In genomic region chr9:58158541-58159311, GRCm38 (mm10) we compare ENCODE assay signal across 7 mouse cellular contexts. TPM values are rescaled to one million over a fixed set of nuclear protein-coding genes. Genes with fewer than 3 reads are reported as not detected.
DNase-seq lines count a peak whose midpoint lies in the region; ATAC-seq and TF ChIP-seq lines count a peak whose summit lies in the region.

No protein-coding gene starts in this region.

- H3K9ac ChIP-seq in kidney, postnatal 0 days (ENCODE audit: low read depth, low read length), result no peak overlapping the region
- H3K9ac ChIP-seq in midbrain, embryonic 14.5 days (replicated peaks; ENCODE audit: low read length), result no peak overlapping the region

- H3K4me2 ChIP-seq in kidney, postnatal 0 days (ENCODE audit: low read length), result peak overlapping the region; percentile 50
- no peak overlapping the region for H3K4me2 ChIP-seq in midbrain, embryonic 14.5 days (ENCODE audit: low read length)

- H3K27ac ChIP-seq in kidney, postnatal 0 days, result peak overlapping the region; percentile 87
- H3K27ac ChIP-seq in midbrain, embryonic 14.5 days (replicated peaks; ENCODE audit: low read depth, low read length), result 0 out of 2 replicates have a peak overlapping the region, but pooled peaks have one; percentile 13

- H3K4me3 ChIP-seq in kidney, postnatal 0 days (replicated peaks; ENCODE audit: low read depth, low read length), result peak overlapping the region; percentile 25; the same call in 1 of the 2 replicates
- no peak overlapping the region for H3K4me3 ChIP-seq in midbrain, embryonic 14.5 days (replicated peaks; ENCODE audit: low read depth, low read length)

- no peaks in the 10 kb centered on the region for H3K27me3 ChIP-seq in kidney, postnatal 0 days (ENCODE audit: insufficient read depth, low read length)
- no peaks in the 10 kb centered on the region for H3K27me3 ChIP-seq in midbrain, embryonic 14.5 days (ENCODE audit: control insufficient read depth, insufficient read depth, low read length)

- peak; percentile 79; the same call in 1 of the 2 replicates for ATAC-seq in kidney, postnatal 0 days (replicated peaks; ENCODE audit: low FRiP score, low read depth)
- ATAC-seq in midbrain, embryonic 14.5 days (ENCODE audit: low FRiP score, low TSS enrichment), result no peak

- no peak for TF ChIP-seq CTCF in kidney, postnatal 0 days (IDR thresholded peaks at IDR 0.05; ENCODE audit: low read depth)

- 0 out of 2 replicates have a peak, but pooled peaks cover 4% of the 10 kb centered on the region for H3K4me1 ChIP-seq in kidney, postnatal 0 days (replicated peaks; ENCODE audit: insufficient read depth, low read length)
- H3K4me1 ChIP-seq in midbrain, embryonic 14.5 days (ENCODE audit: control insufficient read depth, insufficient read depth, low read length), result no peaks in the 10 kb centered on the region

- WGBS in kidney, postnatal 0 days, result 17% methylated on average over 7 of the region's 7 CpGs
- WGBS in midbrain, embryonic 14.5 days, result 47% methylated on average over 7 of the region's 7 CpGs

- H3K36me3 ChIP-seq in kidney, postnatal 0 days (ENCODE audit: insufficient read depth, low read length), result no peaks in the 10 kb centered on the region
- H3K36me3 ChIP-seq in midbrain, embryonic 14.5 days (ENCODE audit: control insufficient read depth, insufficient read depth, low read length), result no peaks in the 10 kb centered on the region

- DNase-seq in Muller cell, postnatal 12 days (ENCODE audit: inconsistent ontology term), result peak; percentile 56
- DNase-seq in embryo, embryonic 10 days (ENCODE audit: low spot score), result peak; percentile 60
- peak; percentile 57 for DNase-seq in heart, adult 8-10 months (ENCODE audit: low spot score)
- DNase-seq in kidney, postnatal 0 days (ENCODE audit: low spot score), result peak; percentile 91
- DNase-seq in midbrain, embryonic 14.5 days, result no peak
- no peak for DNase-seq in right cerebral cortex, postnatal 10 days (ENCODE audit: low spot score in 2 of 2)
- no peak for DNase-seq in retina, postnatal 1 day

- H3K9me3 ChIP-seq in kidney, postnatal 0 days (replicated peaks; ENCODE audit: low read length), result no peaks in the 10 kb centered on the region
- H3K9me3 ChIP-seq in midbrain, embryonic 14.5 days (ENCODE audit: control insufficient read depth, low read length), result no peaks in the 10 kb centered on the region

RNA-seq across cellular contexts. Expression of gene Ccdc33, which starts 40.1 kb away (rescaled TPM):
- total RNA-seq in heart, adult 8-10 months (2022), result under 1 TPM in 3 of 4 experiments, not detected in 1; 0.26 to 0.44 (median 0.30) TPM
- 0.09 and 0.13 TPM in 2 replicates for polyA plus RNA-seq in kidney, postnatal 0 days (2015; fragmentation: Nextera tagmentation; extraction: Ambion mirVana)
- 0.09 and 0.54 TPM in 2 replicates for polyA plus RNA-seq in midbrain, embryonic 14.5 days (2014; fragmentation: Nextera tagmentation; extraction: Ambion mirVana)

RNA-seq across cellular contexts. Expression of gene Islr, which starts 45.4 kb away (rescaled TPM):
- 10 to 100 TPM; 18.0 to 21.1 (median 19.4) TPM for total RNA-seq in heart, adult 8-10 months (2022)
- 54.0 and 60.4 TPM in 2 replicates for polyA plus RNA-seq in kidney, postnatal 0 days (2015; fragmentation: Nextera tagmentation; extraction: Ambion mirVana)
- 2.4 and 16.6 TPM in 2 replicates for polyA plus RNA-seq in midbrain, embryonic 14.5 days (2014; fragmentation: Nextera tagmentation; extraction: Ambion mirVana)

RNA-seq across cellular contexts. Expression of gene Islr2, which starts 45.4 kb away (rescaled TPM):
- 1 to 10 TPM in 1 of 4 experiments, under 1 TPM in 3; 0.53 to 2.5 (median 0.73) TPM for total RNA-seq in heart, adult 8-10 months (2022)
- 0.04 and 0.13 TPM in 2 replicates for polyA plus RNA-seq in kidney, postnatal 0 days (2015; fragmentation: Nextera tagmentation; extraction: Ambion mirVana)
- 51.6 and 96.9 TPM in 2 replicates for polyA plus RNA-seq in midbrain, embryonic 14.5 days (2014; fragmentation: Nextera tagmentation; extraction: Ambion mirVana)

Comparison
In these comparisons a context has a peak if more than half of its experiments do, and no peak if none do; other contexts are left out.
1. DNase-seq: peak in Muller cell, postnatal 12 days (single experiment), embryo, embryonic 10 days (single experiment), heart, adult 8-10 months (single experiment) and kidney, postnatal 0 days (single experiment); none in midbrain, embryonic 14.5 days (single experiment), right cerebral cortex, postnatal 10 days (0 of 2) and retina, postnatal 1 day (single experiment).
2. RNA of gene Islr2, which starts 45.4 kb away (polyA plus RNA-seq): 51.6 to 96.9 TPM in midbrain, embryonic 14.5 days; 0.04 to 0.13 TPM in kidney, postnatal 0 days; every median in the first group is over 10 times any median in the second.